22 mouse cellular contexts compared by ENCODE assay signal in genomic region chr15:51131017-51131416, GRCm38 (mm10).
"Had no signal": no experiment of that assay in that cellular context is flagged by ENCODE, and none has a peak within 500 bp of the region (broad histone marks: within the 10 kb centered on the region; RNA-seq: fewer than 3 reads in every experiment).

No protein-coding gene starts in this region.

- H3K4me2 ChIP-seq: liver, embryonic 13.5 days; lung, embryonic 15.5 days; midbrain, embryonic 13.5 days had no signal

- H3K27ac ChIP-seq: kidney, postnatal 0 days; layer of hippocampus, adult 2 months; left cerebral cortex, adult 2 months; liver, embryonic 13.5 days; lung, embryonic 15.5 days; midbrain, embryonic 10.5 days; midbrain, embryonic 13.5 days; stomach, postnatal 0 days had no signal

- ATAC-seq: midbrain, embryonic 13.5 days; midbrain, embryonic 16.5 days had no signal

- H3K27me3 ChIP-seq: liver, embryonic 13.5 days; lung, embryonic 15.5 days; megakaryocyte, embryonic 14.5 days; midbrain, embryonic 13.5 days had no signal

- H3K9ac ChIP-seq: liver, embryonic 13.5 days; lung, embryonic 15.5 days; midbrain, embryonic 13.5 days had no signal

- H3K9me3 ChIP-seq: liver, embryonic 13.5 days; lung, embryonic 15.5 days; megakaryocyte, embryonic 14.5 days; midbrain, embryonic 10.5 days; midbrain, embryonic 13.5 days had no signal

- DNase-seq: kidney, postnatal 25 days; layer of hippocampus, adult 9-11 months; layer of hippocampus, postnatal 36 days; liver, embryonic 13.5 days; lung, postnatal 10 days; lung, postnatal 36 days; right cerebral cortex, adult 18-20 months; right cerebral cortex, postnatal 14 days; right cerebral cortex, postnatal 4 days; thymus, adult 2 months; thymus, postnatal 14 days; thymus, postnatal 4 days had no signal

- H3K4me1 ChIP-seq: liver, embryonic 13.5 days; megakaryocyte, embryonic 14.5 days; midbrain, embryonic 10.5 days; midbrain, embryonic 13.5 days had no signal

- H3K4me3 ChIP-seq: layer of hippocampus, adult 2 months; left cerebral cortex, adult 2 months; liver, embryonic 13.5 days; lung, embryonic 15.5 days; megakaryocyte, embryonic 14.5 days; midbrain, embryonic 10.5 days; midbrain, embryonic 13.5 days; myocyte had no signal

- H3K36me3 ChIP-seq: liver, embryonic 13.5 days; lung, embryonic 15.5 days; midbrain, embryonic 10.5 days; midbrain, embryonic 13.5 days had no signal
